Mouse (Mus musculus) frontal cortex, postnatal 36 days (tissue): Measurements from ENCODE around the gene Tnks1bp1.

Experiments
- DNase-seq, 2 experiments: peaks; one replicate each; pipeline ENCODE4 v3.0.0; 2022; ENCODE audit warnings: low spot score in 2 of 2

Tnks1bp1 gene

DNA sequence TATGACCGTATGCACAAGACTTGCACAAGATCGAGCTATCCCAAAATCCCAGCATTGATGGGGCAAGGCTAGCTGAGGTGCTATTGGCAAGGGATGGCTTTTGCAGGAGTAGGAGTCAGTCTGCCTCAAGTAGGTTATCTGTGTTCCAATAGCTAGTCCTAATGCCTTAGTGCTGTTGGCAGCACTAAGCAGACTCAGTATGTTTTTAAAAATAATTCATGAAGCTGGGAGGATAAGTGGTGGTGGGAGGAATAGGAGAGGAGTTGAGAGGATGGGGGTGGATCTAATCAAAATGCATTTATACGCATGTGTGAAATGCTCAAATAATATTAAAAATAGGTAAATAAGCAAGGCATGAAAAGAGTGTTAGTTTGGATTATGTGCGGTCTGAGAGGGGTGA, 43.5 kb downstream of the Tnks1bp1 start:
- no peak for DNase-seq

DNA sequence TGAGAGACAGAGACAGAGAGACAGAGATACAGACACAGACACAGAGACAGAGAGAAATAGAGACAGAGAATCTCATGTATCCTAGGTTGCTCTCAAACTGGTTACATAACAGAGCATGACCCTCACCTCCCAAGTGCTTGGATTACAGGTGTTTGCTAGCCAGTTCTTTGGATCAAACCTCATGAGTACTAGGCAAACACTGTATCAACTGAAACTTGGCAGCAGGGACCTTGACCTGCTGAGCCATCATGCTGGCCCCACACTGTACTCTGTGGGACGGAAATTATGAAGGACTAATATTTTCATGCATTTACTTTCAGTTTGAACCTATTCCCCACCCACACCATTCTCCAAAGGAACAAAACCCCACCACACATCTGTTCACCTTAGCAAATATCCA, 45.6 kb downstream of the Tnks1bp1 start:
- no peak for DNase-seq

DNA sequence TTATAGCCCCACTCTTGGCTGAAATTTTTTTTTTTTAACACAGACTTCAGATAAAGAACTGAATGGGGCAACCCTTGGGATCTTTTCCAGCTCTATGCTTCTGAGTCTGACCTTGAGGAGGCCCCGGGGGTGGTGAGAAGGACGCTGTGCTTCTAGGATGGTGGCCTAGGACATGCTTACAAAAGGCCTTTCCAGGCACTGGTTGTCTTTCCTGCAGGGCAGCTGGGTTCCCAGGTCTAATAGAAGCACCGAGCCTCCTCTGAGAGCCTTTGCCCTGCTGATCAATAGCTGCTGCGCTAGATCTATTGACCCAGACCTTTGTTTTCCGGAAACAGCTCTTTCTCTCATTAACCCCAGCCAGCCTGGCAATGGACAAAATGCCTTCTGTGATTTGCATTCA, 48.1 kb downstream of the Tnks1bp1 start:
- no peak for DNase-seq

DNA sequence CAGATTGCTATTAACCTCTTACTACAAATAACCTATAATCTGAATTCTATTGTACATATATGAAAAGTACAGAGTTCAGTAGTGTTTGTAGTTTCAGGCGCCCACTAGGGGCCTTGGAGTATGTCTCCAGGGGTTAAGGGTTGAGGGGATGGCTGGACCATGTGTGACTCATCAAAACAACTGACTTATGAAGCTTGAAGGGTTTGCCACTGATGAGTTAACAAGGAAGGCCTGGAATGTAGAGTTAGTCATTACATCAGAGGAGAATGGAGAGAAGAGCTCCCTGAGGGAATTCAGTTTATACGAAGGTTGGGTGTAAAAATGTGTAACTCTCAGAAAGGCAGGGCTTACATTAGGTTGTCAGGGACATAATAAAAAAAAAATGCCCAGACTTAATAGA, 50.2 kb downstream of the Tnks1bp1 start:
- no peak for DNase-seq

DNA sequence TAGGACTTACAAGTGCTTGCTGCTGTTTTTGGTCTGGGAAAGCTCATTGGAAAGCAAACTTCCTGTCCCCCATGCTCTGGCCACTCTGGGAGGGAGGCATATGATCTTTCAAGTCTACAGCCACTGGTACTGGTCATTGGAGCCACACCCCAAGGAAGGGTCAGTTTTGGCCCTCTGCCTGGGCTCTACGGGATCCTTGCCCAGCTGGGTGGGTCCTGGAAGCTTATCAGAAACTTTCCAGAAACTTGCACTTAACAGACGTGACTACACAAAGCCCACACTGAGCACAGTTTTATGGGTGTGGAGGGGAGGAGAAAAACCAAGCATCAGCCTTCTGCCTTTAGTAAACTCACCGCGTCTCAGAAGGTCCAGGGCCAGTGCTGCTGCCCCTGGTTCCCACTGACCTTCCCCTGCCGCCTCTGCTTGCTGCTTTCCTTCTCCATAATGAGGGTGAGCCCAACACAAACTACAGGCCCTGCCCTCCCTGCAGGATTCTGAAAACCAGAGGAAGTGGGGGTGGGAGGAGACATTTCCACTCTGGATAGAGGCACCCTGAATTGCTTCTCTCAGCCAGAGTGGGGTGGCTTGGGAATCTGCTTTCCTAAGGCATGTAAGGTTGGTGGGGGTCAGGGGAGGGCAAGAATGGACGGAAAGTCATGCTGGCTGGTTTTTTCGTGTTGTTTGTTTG, 51.1 kb downstream of the Tnks1bp1 start:
- no peak for DNase-seq

DNA sequence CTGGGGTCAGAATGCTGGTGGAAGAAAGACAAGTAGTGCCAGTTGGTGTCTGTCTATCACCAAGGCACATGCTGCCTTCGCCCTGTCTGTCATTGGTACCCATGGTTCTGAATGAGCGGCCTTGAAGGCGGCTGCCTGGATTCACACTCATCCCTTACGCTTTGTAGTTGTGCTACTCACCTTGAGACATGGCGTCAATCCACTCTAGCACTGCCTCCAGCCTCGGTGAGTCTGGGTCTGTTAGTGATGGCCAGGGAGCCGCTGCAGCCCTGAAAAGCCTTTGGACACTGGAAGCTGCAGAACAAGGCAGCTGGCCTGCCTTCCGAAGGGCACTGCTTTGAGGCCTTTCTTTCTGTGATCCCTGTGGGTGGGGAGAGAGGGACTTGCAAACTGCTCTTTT, 55.4 kb downstream of the Tnks1bp1 start:
- no peak for DNase-seq

DNA sequence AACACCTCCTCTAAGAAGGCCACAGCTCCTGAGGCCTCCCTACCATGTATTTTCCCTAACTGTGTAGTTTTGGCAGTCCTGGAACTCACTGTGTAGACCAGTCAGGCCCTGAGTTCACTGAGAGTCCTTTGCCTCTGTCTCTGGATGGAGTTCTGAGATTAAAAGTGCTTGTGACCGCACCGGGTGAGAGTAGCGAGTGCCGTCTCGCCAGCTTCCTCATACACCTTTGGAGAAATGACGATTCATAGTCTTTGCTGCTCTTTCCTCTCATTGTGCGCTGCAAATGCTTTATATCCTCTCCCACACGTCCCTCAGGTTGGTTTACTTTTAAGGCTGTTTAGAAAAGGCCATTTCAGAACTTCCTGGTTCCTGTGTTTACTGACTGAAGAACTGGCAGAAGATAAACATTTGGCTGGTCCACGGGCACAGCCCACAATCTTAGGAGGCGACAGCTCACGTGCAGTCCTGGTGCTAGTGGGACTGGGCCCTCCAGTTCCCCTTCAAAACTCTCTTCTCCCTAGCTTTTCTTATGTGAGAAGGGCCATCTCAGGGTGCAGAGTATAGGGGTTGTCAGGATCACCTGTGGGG, 57.7 kb downstream of the Tnks1bp1 start:
- DNase-seq = no peak

DNA sequence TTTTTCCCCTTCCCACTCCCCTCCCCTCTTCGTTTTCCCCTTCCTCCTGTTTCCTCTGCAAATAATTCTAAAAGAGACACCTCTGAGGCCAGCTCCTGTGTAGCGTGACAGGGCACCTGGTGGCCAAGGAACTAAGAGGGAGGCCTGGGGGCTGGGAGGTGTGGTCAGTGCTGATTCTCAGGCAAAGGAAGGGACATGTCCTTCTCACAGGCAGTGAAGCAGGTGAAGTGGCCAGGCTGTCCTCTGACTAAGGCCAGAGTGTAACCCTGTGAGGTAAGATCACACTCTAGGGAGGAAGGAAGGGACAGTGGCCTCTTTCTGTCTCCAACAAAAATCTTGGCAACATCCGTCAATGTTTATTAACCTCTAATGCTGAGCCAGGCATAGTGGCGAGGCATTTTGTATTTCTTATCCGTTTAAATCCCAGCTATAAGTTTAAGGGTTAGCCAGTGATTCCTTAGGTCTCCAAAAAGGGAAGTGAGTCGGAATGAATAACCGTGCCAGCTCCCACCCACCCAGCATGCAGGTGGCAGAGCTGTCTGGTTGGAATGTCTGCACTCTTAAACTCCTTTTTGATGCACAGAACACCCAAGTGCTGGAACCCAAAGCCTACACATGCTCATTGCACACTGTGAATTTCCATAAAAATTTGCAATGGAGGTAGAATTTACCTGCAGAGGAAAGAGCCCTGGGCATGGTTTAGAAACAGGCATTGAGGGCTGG, 58.4 kb downstream of the Tnks1bp1 start:
- DNase-seq = no peak

DNA sequence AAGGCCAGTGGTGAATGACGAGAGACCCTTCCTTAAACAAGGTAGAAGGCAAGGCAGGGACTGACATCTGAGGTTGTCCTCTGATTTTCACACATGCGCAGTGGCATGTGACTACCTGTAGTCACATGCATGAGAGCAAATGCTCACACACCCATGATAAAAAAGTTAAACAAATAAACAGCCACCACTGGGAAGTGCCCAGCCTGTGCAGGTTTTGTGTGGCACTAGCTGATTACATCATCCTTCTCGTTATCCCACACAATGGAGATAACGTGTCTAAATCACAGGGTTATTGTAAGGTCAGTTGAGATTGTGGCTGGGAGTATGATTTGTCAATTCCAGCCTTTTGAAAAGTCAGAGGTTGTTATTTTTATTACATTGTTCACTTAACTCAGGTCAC, 59.1 kb downstream of the Tnks1bp1 start:
- no peak for DNase-seq

DNA sequence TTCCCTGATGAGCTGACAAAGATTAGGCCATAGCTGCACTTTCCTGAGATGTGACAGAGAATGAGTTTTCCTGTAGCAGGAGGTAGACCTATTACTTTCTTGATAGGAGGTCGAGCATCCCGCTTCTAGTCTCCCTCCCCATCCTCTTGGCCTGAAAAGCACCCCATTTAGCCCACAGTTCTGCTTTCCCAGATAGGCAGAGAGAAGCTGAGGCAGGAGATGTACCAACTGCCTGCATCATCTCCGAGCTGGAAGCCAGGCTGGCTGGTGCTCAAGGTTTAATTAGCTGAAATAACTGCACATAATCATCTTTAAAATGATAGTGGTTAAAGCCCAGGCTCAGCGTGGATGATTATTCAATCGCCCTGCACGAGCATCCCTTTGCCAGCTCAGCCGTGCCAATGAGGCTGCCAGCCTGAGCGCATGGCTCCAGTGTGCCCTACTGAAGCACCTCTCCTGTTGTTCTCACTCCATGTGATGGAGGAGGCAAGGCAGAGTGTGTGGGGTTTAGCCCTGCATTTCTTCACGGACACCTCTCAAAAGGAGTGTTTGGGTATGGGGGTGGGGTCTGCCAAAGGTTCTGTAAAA, 62.6 kb downstream of the Tnks1bp1 start:
- DNase-seq = no peak
